Mouse (Mus musculus): ENCODE results near the gene Rtl10.

- TF ChIP-seq CTCF (conservative IDR thresholded peaks at IDR 0.05 in 1 of 2, IDR thresholded peaks at IDR 0.05 in 1 of 2; ENCODE audit: low read depth in 2 of 2, low read length in 2 of 2) (no peak), POLR2AphosphoS2 (IDR thresholded peaks at IDR 0.05; ENCODE audit: low read depth, low read length) (no peak), POLR2A (IDR thresholded peaks at IDR 0.05; ENCODE audit: low read depth, low read length) (no peak), ELF1 (IDR thresholded peaks at IDR 0.05; ENCODE audit: low read depth, low read length) (no peak), EP300 (IDR thresholded peaks at IDR 0.05; ENCODE audit: low read length) (no peak)
These were observed 34.4 kb upstream of the Rtl10 start for GRCm38 (mm10) chr16:18464271-18464670.
